Mouse (Mus musculus) testis, postnatal 10 days (tissue): ENCODE measurements around the gene Med18.
"Not testable (repeated sequence)": the region's sequence is repeated elsewhere in the genome, so short reads cannot be mapped to it uniquely, and the experiment has no call there.

Source experiments
- DNase-seq: peaks from one replicate; pipeline ENCODE4 v3.0.0; 2021; ENCODE audit warnings: low spot score

Med18 gene

DNA sequence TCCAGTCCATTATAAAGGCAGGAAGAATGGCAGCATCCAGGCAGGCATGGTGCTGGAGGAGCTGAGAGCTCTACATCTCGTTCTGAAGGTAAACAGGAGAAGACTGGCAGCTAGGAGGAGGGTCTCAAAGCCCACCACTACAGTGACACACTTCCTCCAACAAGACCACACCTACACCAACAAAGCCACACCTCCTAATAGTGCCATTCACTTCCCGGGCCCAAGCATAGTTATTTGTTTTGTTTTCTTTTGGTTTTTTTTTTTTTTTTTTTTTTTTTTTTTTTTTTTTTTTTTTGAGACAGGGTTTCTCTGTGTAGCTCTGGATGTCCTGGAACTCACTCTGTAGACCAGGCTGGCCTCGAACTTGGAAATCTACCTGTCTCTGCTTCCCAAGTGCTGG is 18.4 kb upstream of the Med18 start:
- DNase-seq: not testable (repeated sequence)

DNA sequence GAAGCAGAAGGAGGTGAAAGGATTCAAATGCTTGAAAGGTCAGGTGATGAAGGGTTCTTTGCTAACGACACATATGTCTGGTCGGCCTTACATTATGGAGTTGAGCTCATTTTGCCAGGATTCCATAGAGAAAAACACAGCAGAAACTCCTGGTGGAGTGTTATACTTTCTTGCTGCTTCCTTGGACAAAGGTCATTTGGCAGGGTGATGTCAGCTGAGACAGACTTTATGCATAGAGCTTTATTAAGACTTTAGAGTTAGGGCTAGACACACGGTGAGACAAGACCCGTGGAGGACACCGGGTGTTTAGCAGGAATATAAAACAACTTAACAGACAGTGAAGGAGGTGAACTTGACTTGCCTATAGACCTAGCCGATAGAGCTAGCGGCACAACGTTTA is 14.1 kb upstream of the Med18 start:
- DNase-seq: no peak

DNA sequence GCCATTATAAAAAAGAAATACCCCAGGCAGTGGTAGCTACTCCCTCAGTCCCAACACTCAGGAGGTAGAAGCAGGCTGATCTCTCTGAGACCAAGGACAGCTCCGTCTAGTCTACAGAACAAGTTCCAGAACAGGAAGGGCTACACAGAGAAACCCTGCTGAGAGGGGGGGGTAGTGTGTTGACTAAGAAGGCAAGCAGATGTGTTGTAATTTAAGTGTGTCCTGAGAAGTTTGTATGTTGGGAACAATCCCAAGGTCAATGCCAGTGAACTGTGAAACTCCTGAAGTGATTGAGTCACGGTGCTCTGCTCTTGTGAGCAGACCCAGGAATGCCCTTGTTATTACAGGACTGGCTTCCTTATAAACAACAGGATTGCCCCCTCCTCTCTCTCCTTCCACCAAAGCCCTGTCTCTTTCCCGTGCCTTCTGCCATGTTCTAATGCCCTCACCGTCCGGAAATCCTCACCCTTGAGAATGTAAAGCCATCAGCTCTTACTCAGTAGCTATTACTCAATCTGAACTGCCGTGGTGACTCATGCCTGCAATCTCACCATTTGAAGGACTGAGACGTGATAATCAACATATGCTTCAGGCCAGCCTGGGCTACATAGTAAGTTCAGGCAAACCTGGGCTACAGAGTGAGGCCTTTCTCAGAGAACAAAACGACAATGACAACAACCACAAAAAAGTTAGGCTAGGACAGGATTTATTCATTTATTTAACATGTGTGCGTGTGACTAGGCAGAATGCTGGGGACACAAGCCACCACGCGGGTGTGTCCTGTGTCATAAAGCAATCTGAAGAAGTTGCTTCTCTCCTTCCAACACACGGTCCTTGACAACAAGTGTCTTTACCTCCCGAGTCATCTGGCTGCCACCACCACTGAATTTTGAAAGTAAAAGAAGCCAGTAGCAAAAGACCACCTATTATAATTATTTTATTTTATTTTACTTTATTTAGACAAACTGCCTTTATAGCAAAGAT is 12.5 kb upstream of the Med18 start:
- no peak for DNase-seq

DNA sequence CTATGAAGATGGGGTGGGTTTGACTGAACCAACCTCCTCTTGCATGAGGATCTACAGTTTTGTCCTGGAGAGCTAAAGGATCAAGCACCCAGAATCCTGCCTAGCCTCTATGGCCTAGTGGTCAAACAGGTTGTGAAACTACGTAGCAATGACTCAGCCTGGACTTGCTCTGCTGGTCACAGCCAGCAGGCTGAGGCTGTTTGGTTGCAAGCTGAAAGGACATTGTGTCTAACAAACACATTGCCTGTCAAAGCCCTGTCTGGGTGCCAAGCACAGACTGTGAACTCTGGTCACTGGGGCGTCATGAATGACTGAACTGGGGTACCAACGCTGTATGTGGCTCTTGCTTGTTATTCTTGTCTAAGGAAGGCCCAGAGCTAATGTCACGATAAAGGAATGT is 10.9 kb upstream of the Med18 start:
- no peak for DNase-seq

DNA sequence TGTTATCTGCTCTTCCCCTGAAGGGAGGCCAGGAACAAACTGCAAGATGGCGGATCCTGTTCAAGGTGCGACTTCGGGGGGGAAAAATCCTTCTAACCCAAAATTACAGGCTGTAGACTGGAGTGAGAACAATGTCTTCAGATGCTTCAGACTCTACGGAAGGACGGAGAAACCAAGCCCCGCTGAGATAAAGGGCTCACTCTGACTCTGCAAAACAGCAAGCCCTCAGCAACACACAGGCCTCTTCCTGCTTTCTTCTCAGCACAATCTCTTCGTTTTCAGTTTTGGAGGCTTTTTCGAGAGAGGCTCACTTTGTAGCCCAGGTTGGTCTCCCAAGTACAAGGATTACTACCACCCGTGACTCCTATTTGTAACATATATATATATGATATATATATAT is 9.7 kb upstream of the Med18 start:
- no peak for DNase-seq

DNA sequence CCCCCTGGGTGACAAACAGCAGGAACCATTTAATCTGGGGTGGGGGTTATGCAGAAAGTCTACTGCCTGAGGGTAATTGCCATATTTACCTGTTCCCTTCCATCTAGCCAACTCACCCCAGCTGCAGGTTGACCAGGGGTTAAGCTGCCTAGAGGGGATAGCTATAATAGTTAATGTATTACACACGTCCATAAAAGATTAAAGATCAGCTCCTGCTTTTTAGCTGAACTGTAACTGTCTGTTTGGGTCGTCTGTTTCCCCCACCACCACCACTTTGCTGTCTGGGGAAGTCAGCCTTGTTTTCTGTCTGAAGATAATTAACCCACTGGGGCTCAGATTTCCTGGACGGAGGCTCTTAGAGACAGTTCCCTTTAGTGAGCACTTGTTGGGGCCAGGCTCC is 6.2 kb upstream of the Med18 start:
- DNase-seq: no peak

DNA sequence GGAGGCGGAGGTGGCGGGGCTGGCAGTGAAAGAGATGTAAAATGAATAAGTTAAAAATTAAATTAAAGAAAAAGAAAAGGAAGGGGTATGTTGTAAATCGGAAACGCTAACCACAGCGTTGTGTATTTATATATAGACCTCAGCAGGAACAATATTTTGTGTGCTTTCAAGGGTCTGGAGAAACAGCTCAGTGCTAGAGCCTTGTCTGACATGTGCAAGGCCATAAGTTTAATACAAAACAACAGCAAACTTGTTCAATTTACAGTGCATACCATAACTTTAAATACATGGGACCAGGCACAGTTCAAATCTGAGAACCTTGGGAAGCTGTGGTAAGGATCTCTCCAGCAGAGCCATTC is 513 bp upstream of the Med18 start:
- DNase-seq: no peak

DNA sequence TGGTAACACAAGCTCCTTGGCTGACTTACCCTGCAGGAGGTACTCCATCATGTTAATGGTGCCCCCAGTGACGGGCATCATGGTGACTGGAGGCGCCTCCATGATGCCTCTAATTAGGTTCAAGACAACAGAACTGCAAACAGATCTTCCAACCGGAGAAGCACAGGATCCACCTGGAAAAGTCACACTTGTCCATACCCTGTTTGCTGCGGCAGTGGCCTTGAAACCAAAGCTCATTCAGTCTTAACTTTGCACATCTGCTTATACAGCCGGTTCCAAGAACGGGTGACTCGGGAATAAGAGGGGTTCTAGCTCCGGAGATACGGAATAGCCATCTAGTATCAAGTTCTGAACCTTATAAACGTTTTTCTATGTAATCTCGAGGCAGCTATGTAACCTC is 885 bp downstream of the Med18 start:
- no peak for DNase-seq

DNA sequence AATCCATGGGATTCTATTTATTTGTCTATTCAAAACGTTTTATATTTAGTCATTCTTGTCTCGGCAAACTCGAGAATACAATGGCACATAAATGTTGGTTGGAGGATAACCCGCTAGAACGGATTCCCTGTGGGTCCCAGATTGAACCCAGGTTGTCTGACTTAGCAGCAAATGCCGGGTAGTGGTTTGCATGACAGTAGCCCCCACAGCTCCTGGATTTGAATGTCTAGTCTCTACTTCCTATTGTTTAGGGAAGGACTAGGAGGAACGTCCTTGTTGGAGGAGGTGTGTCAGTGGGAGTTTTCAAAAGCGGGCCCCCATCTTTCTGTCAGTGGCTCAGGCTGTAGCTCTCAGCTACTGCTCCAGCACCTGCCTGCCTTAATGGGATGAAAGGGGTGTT is 3.5 kb downstream of the Med18 start:
- DNase-seq: no peak

DNA sequence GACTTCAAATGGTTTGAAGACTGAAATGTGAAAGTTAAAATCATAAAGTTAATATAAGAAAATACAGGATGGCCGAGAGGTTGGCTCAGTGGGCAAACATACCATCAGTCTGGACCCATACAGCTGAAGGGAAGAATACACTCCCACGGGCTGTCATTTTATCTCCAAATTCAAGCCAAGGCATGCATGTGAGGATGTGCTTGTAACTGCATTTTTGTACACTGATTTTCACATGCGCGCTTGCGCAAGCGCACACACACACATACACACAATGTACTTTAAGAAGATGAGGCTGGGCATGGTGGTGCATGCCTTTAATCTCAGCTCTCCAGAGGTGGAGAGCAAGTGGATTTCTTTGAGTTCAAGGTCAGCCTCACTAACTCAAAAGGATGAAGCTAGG is 8.2 kb downstream of the Med18 start:
- no peak for DNase-seq

DNA sequence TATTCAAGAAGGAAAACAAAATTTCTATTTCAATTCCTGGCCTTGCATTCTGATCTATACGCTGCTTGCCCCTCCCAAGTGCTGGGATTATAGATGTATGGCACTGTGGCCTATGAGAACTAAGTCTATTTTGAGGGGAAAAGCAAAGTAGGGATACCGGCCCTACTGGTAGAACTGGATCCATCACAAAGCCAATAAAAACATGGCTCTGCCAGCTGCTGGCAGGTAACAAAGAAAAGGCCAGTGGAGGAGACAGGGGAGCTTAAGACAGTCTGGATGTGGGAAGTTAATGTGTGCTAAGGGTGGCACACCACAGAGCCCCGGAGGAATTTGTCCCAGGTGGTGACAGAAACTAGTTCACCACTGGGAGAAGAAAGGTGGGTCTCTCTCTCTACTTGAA is 8.6 kb downstream of the Med18 start:
- DNase-seq: no peak

DNA sequence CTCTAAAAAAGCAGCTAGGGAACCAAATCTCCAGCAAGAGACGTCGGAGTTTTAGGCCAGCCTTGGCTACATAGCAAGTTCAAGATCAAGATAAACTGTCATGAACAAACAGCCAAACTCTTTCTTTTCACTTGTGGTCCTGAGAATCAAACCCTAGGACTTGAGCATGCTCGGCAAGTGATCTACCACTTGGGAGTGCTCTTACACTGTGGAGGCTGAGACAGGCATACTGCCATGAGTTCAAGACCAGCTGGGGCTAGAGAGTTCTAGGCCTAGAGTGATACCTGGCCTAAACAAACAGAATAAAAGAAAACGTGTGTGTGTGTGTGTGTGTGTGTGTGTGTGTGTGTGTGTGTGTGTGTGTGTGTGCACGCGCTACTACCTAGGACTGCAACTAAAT is 9.5 kb downstream of the Med18 start:
- no peak for DNase-seq

DNA sequence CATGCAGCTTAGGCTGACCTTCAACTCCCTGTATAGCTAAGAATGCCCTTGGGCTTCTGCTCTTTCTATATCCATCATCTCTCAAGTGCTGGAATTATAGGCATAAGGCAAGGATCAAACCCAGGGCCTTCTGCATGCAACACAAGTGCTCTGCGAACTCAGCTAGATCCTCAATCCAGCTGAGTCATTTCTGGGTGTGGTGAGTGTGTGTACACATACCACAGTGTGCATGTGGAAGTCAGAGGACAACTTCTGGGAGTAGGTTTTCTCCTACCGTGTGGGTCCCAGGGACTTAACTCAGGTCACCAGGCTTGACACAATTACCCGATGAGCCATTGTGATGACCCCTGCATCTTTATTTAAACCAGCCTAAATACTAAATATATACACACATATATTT is 13.9 kb downstream of the Med18 start:
- DNase-seq: no peak

DNA sequence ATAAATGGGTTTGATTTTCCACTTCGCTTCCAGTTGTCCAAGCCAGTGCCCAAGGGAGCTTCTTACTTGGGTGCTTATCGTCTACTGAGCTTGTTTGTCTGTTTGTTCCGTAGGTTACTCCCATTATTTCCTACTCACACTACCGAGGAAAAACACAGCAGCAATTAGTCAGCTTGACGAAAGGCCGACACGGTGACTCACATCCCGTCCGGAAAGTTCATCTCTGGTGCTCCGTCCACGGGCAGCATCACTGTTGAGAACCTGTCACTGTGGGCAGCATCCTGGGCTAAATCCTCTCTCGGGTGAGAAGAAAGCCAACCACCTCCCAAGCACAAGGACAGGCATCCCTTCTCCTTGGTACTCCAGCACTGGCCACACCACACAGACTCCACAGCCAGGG is 17.6 kb downstream of the Med18 start:
- DNase-seq: no peak

DNA sequence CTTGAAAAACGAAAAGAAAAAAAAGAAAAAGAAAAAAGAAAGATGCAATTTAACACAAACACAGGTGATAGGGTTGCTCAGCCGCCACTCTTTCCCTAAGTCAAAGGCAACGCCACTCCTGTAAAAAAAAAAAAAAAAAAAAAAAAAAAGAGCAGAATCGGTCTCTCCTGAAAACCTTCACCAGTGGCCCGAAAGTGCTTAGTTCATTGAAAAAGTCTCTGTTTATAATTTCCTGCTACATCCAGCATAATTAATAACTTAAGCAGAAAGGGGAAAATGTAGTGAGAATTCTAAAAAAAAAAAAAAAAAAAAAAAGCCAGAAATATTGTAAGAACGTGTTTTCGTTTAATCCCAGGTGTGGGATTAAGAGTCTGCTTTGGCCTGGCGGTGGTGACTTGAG is 19.2 kb downstream of the Med18 start:
- no peak for DNase-seq

DNA sequence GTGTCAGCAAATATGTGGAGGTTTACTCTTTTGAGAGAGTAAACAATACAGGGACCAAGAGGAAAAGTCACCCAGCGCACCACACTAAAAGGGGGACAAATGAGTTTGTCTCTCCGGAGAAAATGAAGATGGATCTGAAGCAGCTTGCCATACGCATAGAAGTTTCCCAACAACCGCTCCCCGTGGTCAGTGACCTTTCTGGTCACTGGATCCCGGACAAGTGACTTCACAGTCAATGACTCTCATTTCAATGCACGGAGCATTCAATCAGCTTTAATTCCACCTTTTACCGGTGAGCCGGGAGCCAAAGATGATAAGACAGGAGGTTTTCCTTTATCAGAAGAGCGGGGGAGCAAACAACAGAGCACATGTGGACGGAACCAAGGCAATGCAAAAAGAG is 25.9 kb downstream of the Med18 start:
- no peak for DNase-seq

DNA sequence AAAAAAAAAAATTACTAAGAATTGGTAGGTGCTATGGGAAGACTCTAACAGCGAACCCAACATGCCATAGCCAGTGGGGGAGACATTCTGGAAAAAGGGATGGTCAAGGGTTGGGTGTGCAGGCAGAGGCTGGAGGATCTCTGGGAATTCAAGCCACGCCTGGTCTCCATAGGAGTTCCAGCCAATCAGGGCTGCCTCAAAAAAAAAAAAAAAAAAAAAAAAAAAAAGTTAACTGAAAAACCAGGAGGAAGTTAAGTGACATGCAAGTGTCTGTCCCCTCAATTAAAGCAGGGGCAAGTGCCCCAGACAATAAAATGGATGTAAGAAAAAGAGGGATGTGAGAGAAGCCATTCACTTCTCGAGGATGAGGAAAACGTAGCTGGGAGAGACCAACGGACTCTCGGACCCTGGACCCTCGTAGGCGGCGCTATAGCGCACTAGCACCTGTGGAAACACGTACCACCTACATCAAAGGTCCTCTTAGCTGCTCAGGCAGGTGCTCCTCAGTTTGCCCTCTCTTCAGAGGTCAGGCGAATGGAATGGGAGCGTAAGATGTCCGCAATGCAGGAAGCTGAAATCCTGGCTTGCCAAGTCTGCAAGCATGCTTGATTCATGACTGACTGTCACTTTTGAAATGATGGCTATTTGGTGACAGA is 30.9 kb downstream of the Med18 start:
- DNase-seq: no peak

DNA sequence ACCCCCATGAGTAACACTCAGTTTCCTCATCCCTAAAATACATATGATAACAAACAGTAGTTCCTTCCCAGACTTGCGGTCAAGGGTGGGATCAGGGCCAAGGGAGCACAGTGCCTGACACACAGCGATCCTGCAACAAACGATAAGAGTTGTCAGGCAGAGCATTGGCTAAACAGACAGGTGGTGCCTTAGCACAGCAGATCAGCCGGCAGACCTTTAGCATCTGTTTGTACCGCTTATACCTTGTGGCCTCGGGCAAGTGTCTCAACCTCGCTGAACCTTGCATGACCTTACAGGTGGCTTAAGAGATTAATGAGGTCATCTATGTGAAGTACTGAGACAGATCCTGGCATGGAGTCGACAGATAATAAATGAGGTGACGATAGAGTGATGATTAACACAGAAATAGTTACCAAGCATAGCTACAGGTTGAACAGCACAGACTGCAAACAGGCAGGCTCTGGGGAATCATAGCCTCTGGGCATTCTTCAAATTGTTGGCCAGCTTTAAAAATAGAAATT is 35.6 kb downstream of the Med18 start:
- peak; percentile 49 for DNase-seq

DNA sequence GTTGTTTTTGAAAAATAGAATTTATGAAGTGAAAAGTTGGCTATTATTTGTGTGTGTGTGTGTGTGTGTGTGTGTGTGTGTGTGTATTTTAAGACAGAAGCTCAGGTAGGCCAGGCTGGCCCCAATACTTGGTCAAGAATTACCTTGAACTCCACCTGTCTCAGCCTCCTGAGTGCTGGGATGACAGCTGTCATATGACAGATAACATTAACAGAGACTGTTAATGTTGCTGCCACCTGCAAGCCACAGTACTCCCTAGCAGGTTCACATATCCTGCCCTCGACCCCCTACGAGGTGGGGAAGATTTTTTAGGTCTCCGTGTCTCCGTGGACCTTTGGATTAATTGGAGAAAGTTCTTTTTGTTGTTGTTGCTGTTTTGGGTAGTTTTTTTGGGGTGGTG is 36.2 kb downstream of the Med18 start:
- no peak for DNase-seq

DNA sequence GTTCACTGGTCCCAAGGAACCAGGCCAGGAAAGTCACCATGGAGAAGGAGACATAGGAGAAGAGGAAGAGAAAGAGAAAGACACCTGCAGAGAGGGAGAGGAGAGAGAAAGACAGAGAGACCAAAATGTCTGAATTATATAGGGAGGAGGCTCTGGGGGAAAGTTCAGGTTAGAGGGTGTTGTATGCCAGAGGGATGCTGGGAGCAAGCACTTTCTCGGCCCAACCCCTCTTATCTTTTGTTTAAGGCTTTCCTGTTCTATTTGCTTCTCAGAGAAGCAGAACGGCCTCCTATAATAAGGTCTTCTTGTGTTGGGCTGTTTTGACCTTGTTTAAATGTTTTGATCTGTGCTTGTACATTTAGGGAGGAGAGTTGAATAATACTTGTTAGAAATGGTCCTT is 37.7 kb downstream of the Med18 start:
- DNase-seq: no peak

DNA sequence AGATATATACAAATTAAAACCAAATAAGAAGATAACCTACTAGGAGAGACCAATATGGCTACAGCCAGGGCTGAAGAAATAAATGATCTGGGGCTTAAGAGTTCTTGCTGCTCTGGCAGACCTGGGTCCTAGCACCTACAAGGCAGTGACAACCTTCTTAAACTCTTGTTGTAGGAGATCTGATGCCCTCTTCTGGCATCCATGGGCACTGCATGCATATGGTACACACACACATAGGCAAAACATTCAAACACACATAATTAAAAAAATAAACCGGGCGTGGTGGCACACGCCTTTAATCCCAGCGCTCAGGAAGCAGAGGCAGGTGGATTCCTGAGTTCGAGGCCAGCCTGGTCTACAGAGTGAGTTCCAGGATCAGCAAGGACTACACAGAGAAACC is 39.0 kb downstream of the Med18 start:
- DNase-seq: no peak

DNA sequence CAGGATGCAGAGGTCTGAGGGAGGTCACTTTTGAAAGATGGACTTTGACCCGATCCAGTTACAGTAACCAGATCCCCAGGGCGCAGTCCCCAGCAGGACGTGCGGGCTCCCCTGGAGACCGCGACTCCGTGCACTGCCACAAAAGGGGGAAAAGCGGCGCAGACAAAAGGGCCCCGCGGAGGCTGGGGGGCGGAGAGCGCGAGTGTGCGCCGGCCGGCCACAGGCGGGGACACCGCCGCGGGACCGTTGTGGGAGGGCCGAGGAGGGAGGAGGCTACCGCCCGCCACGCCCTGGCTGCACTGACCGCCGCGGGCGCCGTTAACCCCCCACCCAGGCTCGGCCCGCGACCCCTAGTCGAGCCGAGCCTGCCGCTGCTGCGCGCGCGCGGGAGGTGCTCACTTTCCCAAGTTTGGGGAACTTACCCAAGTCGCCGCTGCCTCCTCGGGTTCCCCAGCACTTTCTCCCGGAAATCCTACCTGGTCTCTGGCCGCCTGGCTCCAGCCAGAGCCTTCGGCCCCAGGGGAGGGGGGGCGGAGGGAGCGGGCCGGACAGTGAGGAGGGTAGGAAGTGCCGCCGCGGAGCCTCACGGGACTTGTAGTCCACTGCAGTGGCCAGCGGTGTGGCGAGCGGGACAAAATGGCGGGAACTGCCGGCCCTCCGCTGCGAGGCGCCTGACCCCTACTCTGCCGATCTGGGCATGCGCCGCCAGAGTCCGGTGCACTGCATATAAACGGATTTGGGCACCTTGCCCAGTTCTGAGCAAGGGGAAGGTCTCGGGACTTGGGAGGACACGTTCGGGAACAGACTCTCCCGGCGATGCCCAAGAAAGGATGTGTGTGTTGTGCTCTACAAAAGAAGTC is 41.6 kb downstream of the Med18 start, which contains the start of gene Phactr4:
Gene Phactr4 (minus strand): TSS at position 567 of the 860 bp plus-strand sequence.
- peak; percentile 98 for DNase-seq
